Mouse (Mus musculus) limb, embryonic 12.5 days (tissue): ENCODE data around the gene Phf24. TPM values are rescaled to one million over a fixed set of nuclear protein-coding genes. Genes with fewer than 3 reads are reported as not detected.

Experiments used
- ATAC-seq: fragments of 200-750 bp; cut with Nextera tagmentation; 2 replicates; pipeline ENCODE4 v1.8.0; 2017; ENCODE audit warnings: low read depth, moderate TSS enrichment; ENCODE audit not compliant: insufficient number of reproducible peaks, insufficient read depth, low FRiP score, low TSS enrichment
- H3K27ac ChIP-seq: fragments of 300-500 bp; sonication (generic); 2 replicates; pipeline ENCODE4 v1.5.1; 2016; ENCODE audit warnings: mild to moderate bottlenecking, moderate library complexity
- H3K27me3 ChIP-seq: fragments of 300-500 bp; sonication (generic); 2 replicates; pipeline ENCODE4 v1.6.1; 2016; ENCODE audit warnings: mild to moderate bottlenecking, moderate library complexity
- H3K36me3 ChIP-seq: fragments of 300-500 bp; sonication (generic); 2 replicates; pipeline ENCODE4 v1.6.1; 2016; ENCODE audit warnings: mild to moderate bottlenecking, moderate library complexity
- H3K4me1 ChIP-seq: fragments of 300-500 bp; sonication (generic); replicated peaks from 2 replicates; pipeline ENCODE4 v1.6.1; 2016
- H3K4me2 ChIP-seq: fragments of 300-500 bp; sonication (generic); 2 replicates; pipeline ENCODE4 v1.6.1; 2016; ENCODE audit warnings: mild to moderate bottlenecking, moderate library complexity
- H3K4me3 ChIP-seq: fragments of 300-500 bp; sonication (generic); replicated peaks from 2 replicates; pipeline ENCODE4 v1.5.1; 2016; ENCODE audit warnings: mild to moderate bottlenecking
- H3K9ac ChIP-seq: fragments of 300-500 bp; sonication (generic); replicated peaks from 2 replicates; pipeline ENCODE4 v1.6.1; 2016; ENCODE audit warnings: mild to moderate bottlenecking, moderate library complexity
- H3K9me3 ChIP-seq: fragments of 300-500 bp; sonication (generic); 2 replicates; pipeline ENCODE4 v1.6.1; 2016; ENCODE audit warnings: mild to moderate bottlenecking, moderate library complexity
- WGBS: fragments of 180-500 bp; shearing (Covaris S2); methylation state at CpG from one replicate; pipeline ENCODE4 v1.1.7; 2016; 5-methylcytosine and 5-hydroxymethylcytosine counted together
- polyA plus RNA-seq: library from polyadenylated mRNA; unstranded; fragments of >200 nt; fragmentation: Nextera tagmentation; extraction: Ambion mirVana; gene quantifications from 2 replicates; pipeline ENCODE4 v1.2.1, GENCODE M21; 2016

The Phf24 gene
- polyA plus RNA-seq, 1 experiment from 2014 or later, result 0.31 TPM

DNA sequence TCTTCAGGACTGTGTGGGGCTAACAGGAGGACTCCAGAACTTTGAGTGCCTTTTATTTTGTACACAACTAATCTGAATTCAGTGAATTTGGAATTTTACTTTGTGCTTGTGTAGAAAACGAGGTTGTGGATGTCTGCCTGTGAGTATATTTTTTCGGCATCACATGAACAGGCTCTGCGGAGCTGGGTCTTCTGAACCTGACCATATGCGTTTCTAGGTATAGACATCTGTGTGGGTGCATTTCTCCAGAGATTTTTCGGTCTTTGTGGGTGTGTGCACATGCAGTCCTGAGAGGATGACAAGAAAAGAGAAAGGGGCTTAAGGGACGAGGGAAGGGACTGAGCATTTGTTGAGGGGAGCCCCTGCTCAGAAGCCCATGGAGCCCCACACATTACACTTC, 29.5 kb upstream of the Phf24 start:
- 89% methylated on average over 6 of the region's 6 CpGs for WGBS
- no peaks in the 10 kb centered on the region for H3K9me3 ChIP-seq
- H3K4me1 ChIP-seq, result no peaks in the 10 kb centered on the region
- no peaks in the 10 kb centered on the region for H3K27me3 ChIP-seq
- H3K27ac ChIP-seq, result no peak overlapping the region
- H3K9ac ChIP-seq, result no peak overlapping the region
- no peak for ATAC-seq
- no peak overlapping the region for H3K4me3 ChIP-seq
- H3K4me2 ChIP-seq, result no peak overlapping the region
- no peaks in the 10 kb centered on the region for H3K36me3 ChIP-seq

DNA sequence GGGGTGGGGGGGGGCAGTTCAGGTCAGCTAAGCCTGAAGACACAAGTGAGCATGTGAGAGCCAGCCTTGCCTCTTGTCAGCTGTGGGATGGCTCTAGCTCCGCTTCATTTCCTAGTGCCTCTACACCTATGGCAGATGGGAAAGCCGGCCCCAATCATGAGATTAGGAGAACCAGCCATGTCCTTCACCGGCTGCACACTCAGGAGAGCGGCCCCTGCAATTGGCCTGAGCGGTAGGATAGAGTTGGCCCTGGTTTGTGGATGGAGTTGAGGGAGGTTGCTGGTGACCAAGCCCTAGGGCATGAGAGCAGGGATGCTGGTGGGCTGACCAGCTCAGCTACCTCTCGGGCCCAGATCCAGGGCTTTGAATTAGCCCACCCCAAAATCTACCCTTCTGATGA, 27.7 kb upstream of the Phf24 start:
- no peak overlapping the region for H3K9ac ChIP-seq
- no peaks in the 10 kb centered on the region for H3K9me3 ChIP-seq
- ATAC-seq, result no peak
- H3K27me3 ChIP-seq, result no peaks in the 10 kb centered on the region
- H3K4me1 ChIP-seq, result no peaks in the 10 kb centered on the region
- no peaks in the 10 kb centered on the region for H3K36me3 ChIP-seq
- H3K27ac ChIP-seq, result no peak overlapping the region
- WGBS, result 93% methylated on average over 6 of the region's 6 CpGs
- H3K4me3 ChIP-seq, result no peak overlapping the region
- H3K4me2 ChIP-seq, result no peak overlapping the region

DNA sequence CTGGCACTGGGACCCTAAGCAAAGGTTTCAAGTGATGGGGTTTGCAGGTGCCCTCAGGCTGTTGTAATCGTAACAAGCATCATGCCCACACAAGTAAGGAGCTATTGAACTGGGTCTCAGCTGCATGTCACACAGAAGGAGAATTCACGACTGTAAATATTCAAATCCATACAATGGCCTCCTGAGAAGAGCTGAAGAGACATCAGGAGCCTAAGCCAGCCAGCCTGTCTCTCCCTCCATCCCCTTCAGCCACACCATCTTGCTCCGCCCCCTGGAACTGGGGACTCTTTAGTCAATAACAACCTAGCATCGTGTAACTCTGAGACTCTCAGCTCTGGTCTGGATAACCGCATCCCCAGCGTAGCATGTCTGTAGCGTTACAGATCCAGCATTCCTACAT, 25.3 kb upstream of the Phf24 start:
- ATAC-seq, result no peak
- H3K4me2 ChIP-seq, result no peak overlapping the region
- no peak overlapping the region for H3K9ac ChIP-seq
- H3K27ac ChIP-seq, result no peak overlapping the region
- no peaks in the 10 kb centered on the region for H3K4me1 ChIP-seq
- H3K36me3 ChIP-seq, result no peaks in the 10 kb centered on the region
- H3K4me3 ChIP-seq, result no peak overlapping the region
- WGBS, result 65% methylated on average over 7 of the region's 7 CpGs
- no peaks in the 10 kb centered on the region for H3K27me3 ChIP-seq
- H3K9me3 ChIP-seq, result no peaks in the 10 kb centered on the region

- no peaks in the 10 kb centered on the region for H3K4me1 ChIP-seq
- H3K4me3 ChIP-seq, result no peak overlapping the region
- no peaks in the 10 kb centered on the region for H3K9me3 ChIP-seq
- no peak for ATAC-seq
- H3K4me2 ChIP-seq, result no peak overlapping the region
- 84% methylated on average over 7 of the region's 7 CpGs for WGBS
- no peaks in the 10 kb centered on the region for H3K36me3 ChIP-seq
- no peak overlapping the region for H3K27ac ChIP-seq
- no peaks in the 10 kb centered on the region for H3K27me3 ChIP-seq
- H3K9ac ChIP-seq, result no peak overlapping the region
Measured at GRCm38 (mm10) chr4:42895118-42895517, 21.3 kb upstream of the Phf24 start.

- no peak for ATAC-seq
- WGBS, result 43% methylated on average over 3 of the region's 3 CpGs
Measured at GRCm38 (mm10) chr4:42898914-42899313, 17.5 kb upstream of the Phf24 start.

DNA sequence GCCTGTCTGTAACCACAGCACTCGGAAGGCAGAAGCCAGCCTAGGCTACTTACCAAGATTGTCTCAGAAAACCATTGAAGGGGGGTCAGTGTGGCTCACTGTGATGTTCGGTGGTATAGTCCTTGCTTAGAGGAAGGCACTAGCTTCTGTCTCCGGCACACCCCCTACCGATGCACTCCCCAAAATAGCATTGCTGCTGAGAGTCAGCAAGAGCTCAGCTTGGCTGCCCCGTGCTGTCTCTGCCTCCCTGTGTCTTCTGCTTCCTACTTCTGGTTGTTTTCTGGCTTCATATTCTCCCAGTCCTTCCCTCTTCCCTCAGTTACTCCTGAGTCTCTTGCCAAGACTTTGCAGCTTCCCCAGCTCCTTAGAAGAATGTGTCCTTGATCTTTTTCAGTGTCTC, 15.6 kb upstream of the Phf24 start:
- 71% methylated on average over 5 of the region's 5 CpGs for WGBS

More at GRCm38 (mm10) chr4:42898914-42899313, 17.5 kb upstream of the Phf24 start:
- no peaks in the 10 kb centered on the region for H3K4me1 ChIP-seq
- H3K4me3 ChIP-seq, result no peak overlapping the region
- no peak overlapping the region for H3K27ac ChIP-seq
- no peak overlapping the region for H3K9ac ChIP-seq
- H3K9me3 ChIP-seq, result no peaks in the 10 kb centered on the region
- H3K4me2 ChIP-seq, result no peak overlapping the region
- H3K27me3 ChIP-seq, result no peaks in the 10 kb centered on the region
- H3K36me3 ChIP-seq, result no peaks in the 10 kb centered on the region

DNA sequence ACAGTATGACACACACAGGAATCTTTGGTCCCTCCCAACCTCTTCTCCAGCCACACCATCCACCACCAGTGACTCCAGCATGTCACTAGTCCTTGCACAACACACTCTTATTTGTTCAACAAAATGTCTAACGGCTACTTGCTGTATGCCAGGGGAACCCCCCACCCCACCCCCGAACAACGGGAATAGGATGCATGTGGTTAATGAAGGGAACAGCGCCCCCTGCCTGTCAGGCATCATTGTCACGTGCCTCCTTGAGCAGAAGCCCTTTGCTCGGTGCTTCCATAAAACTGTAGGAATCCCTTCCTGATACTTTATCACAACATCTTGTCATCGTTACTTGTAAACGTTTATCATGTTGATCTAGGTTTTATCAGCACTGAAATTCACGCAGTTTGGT, 14.3 kb upstream of the Phf24 start:
- Histone ChIP-seq H3K27ac (no peak overlapping the region), H3K9ac (no peak overlapping the region), H3K4me2 (no peak overlapping the region), H3K36me3 (no peaks in the 10 kb centered on the region), H3K4me3 (no peak overlapping the region), H3K9me3 (no peaks in the 10 kb centered on the region), H3K4me1 (no peaks in the 10 kb centered on the region), H3K27me3 (0 out of 2 replicates have a peak, but pooled peaks cover 3% of the 10 kb centered on the region)
- 57% methylated on average over 9 of the region's 9 CpGs for WGBS
- no peak for ATAC-seq

More for the DNA sequence above, 15.6 kb upstream of the Phf24 start:
- H3K27me3 ChIP-seq, result 0 out of 2 replicates have a peak, but pooled peaks cover 3% of the 10 kb centered on the region
- no peak overlapping the region for H3K9ac ChIP-seq
- no peaks in the 10 kb centered on the region for H3K36me3 ChIP-seq
- H3K4me3 ChIP-seq, result no peak overlapping the region
- no peaks in the 10 kb centered on the region for H3K4me1 ChIP-seq
- no peak overlapping the region for H3K4me2 ChIP-seq
- no peak for ATAC-seq
- no peaks in the 10 kb centered on the region for H3K9me3 ChIP-seq
- no peak overlapping the region for H3K27ac ChIP-seq

DNA sequence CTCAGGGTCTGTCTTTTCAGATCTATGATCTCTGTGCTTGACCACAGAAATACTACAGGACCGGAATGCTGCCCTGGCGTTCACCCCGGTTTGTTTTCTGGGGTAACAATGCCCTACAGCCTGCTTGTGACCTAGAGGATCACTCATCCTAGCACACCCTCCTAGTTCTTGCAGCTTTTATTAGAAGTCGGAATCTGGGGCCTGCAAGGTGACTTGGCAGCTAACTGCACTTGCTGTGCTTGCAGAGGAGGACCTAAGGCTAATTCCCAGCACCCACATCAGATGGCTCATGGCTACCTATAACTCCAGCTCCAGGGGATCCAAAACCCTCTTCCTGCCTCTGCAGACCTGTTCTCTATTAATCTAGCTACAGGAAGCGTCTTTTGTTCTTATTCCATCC, 13.7 kb upstream of the Phf24 start:
- 0 out of 2 replicates have a peak, but pooled peaks cover 3% of the 10 kb centered on the region for H3K27me3 ChIP-seq
- H3K36me3 ChIP-seq, result no peaks in the 10 kb centered on the region
- no peak overlapping the region for H3K4me3 ChIP-seq
- H3K4me1 ChIP-seq, result no peaks in the 10 kb centered on the region
- no peaks in the 10 kb centered on the region for H3K9me3 ChIP-seq
- H3K27ac ChIP-seq, result no peak overlapping the region
- 90% methylated on average over 5 of the region's 5 CpGs for whole genome bisulfite sequencing
- no peak overlapping the region for H3K4me2 ChIP-seq
- no peak for ATAC-seq
- no peak overlapping the region for H3K9ac ChIP-seq

DNA sequence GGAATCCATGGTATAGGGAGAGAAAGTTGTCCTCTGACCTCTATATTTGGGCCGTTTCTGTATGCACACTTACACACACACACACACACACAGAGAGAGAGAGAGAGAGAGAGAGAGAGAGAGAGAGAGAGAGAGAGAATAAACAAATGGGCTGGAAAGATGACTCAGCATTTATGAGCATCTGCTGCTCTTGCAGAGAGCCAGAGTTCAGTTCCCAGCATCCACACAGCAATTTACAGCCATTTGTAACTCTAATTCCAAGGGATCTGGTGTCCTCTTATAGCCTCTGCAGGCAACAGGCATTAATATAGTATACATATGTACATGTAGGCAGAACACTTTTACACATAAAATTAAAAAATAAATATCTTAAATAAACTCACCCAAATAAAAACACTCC, 12.5 kb upstream of the Phf24 start:
- ATAC-seq, result no peak
- H3K4me2 ChIP-seq, result no peak overlapping the region
- no peak overlapping the region for H3K9ac ChIP-seq
- H3K9me3 ChIP-seq, result no peaks in the 10 kb centered on the region
- 0 out of 2 replicates have a peak, but pooled peaks cover 3% of the 10 kb centered on the region for H3K27me3 ChIP-seq
- 88% methylated on average over 1 of the region's 1 CpGs for WGBS
- H3K27ac ChIP-seq, result no peak overlapping the region
- H3K4me1 ChIP-seq, result no peaks in the 10 kb centered on the region
- H3K4me3 ChIP-seq, result no peak overlapping the region
- no peaks in the 10 kb centered on the region for H3K36me3 ChIP-seq

DNA sequence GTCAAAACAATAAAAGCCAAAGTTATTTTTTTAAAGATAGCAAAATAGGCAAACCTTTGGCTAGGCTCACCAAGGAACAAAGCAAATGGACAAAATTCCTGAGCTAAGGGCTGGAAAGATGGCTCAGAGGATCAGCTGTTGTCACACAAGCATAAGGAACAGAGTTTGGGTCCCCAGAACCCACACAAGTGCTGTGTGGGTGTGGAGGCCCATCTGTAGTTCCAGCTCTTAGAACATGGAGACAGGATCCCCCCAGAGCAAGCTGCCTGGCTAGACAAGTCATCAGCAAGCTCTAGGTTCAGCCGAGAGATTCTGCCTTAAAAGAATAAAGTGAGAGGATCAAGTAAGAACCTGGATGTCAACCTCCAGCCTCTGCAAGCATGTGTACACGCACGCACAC, 11.9 kb upstream of the Phf24 start:
- Histone ChIP-seq H3K9me3 (no peaks in the 10 kb centered on the region), H3K9ac (no peak overlapping the region), H3K27ac (no peak overlapping the region), H3K4me3 (no peak overlapping the region), H3K27me3 (0 out of 2 replicates have a peak, but pooled peaks cover 3% of the 10 kb centered on the region), H3K4me2 (no peak overlapping the region), H3K36me3 (no peaks in the 10 kb centered on the region), H3K4me1 (no peaks in the 10 kb centered on the region)
- 93% methylated on average over 3 of the region's 3 CpGs for WGBS
- no peak for ATAC-seq

DNA sequence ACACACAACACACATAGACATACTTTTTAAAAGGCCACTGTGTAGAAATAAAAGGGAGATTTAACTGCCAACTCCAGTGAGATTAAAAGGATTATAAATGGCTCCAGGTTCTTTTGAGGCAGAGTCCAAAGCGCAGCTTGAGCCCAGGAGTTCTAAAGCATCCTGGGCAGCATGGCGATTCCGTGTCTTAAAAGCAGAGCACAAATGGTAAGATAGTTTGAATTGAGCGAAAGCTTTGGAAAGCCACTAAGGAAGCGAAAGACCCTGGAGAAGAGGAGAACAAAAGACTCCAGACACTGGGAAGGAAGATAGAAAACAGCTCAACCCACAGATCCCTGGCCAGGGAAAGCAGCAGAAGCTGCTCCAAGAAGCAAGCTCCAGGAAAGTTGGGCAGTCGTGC, 11.5 kb upstream of the Phf24 start:
- 85% methylated on average over 6 of the region's 6 CpGs for WGBS
- no peaks in the 10 kb centered on the region for H3K9me3 ChIP-seq
- no peak overlapping the region for H3K4me3 ChIP-seq
- no peaks in the 10 kb centered on the region for H3K4me1 ChIP-seq
- no peaks in the 10 kb centered on the region for H3K36me3 ChIP-seq
- 0 out of 2 replicates have a peak, but pooled peaks cover 3% of the 10 kb centered on the region for H3K27me3 ChIP-seq
- H3K9ac ChIP-seq, result no peak overlapping the region
- no peak overlapping the region for H3K4me2 ChIP-seq
- H3K27ac ChIP-seq, result no peak overlapping the region
- no peak for ATAC-seq

- H3K9me3 ChIP-seq, result no peaks in the 10 kb centered on the region
- no peak overlapping the region for H3K27ac ChIP-seq
- ATAC-seq, result no peak
- H3K27me3 ChIP-seq, result peaks cover 56% of the 10 kb centered on the region
- H3K36me3 ChIP-seq, result no peaks in the 10 kb centered on the region
- no peak overlapping the region for H3K4me2 ChIP-seq
- no peaks in the 10 kb centered on the region for H3K4me1 ChIP-seq
- whole genome bisulfite sequencing, result 53% methylated on average over 10 of the region's 10 CpGs
- H3K4me3 ChIP-seq, result no peak overlapping the region
- H3K9ac ChIP-seq, result no peak overlapping the region
Measured at GRCm38 (mm10) chr4:42913391-42913790, 3.1 kb upstream of the Phf24 start.
